Comparison of ENCODE assay signal across 26 mouse cellular contexts in the genomic region with DNA sequence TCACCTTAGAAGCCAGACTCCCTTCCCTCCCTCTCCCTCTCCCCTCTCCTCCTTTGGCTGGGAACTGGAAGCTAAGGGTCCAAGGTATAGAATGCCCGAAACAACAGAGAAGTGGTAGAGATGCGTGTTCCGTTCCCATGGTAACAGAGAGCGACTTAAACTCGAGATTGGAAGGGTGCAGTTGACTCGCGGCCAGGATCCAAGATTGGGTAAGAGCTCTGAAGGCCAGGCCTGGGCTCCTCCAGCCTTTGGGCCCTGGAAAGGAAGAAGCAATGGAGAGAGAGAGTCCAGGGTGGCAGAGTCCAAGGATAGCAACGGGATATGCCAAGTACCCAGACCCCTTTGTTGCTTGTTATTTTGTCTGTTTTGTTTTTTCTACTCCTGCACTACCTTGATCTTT. TPM values are rescaled to one million over a fixed set of nuclear protein-coding genes. Genes with fewer than 3 reads are reported as not detected.
DNase-seq lines count a peak whose midpoint lies in the region; ATAC-seq lines count a peak whose summit lies in the region.
"Had no signal": no experiment of that assay in that cellular context is flagged by ENCODE, and none has a peak within 500 bp of the region (broad histone marks: within the 10 kb centered on the region; RNA-seq: fewer than 3 reads in every experiment).

TSS of gene Erich6b (plus strand) at position 180 of the 400 bp plus-strand sequence.

- H3K4me3 ChIP-seq in forebrain, embryonic 16.5 days (replicated peaks; ENCODE audit: low read length), result no peak within 1 kb of the TSS
- H3K4me3 ChIP-seq in forebrain, embryonic 11.5 days (ENCODE audit: low read depth, low read length), result no peak within 1 kb of the TSS
- no peak within 1 kb of the TSS for H3K4me3 ChIP-seq in midbrain, embryonic 10.5 days
- H3K4me3 ChIP-seq in midbrain, embryonic 15.5 days, result no peak within 1 kb of the TSS
- H3K4me3 ChIP-seq: erythroblast, embryonic 14.5 days; megakaryocyte, embryonic 14.5 days; stomach, embryonic 15.5 days had no signal

- H3K27ac ChIP-seq in forebrain, embryonic 16.5 days (ENCODE audit: low read length), result no peak within 1 kb of the TSS
- no peak within 1 kb of the TSS for H3K27ac ChIP-seq in forebrain, embryonic 11.5 days (ENCODE audit: low read depth, low read length)
- H3K27ac ChIP-seq in midbrain, embryonic 10.5 days (replicated peaks), result peak within 1 kb of the TSS; percentile 57
- H3K27ac ChIP-seq in midbrain, embryonic 15.5 days, result no peak within 1 kb of the TSS
- H3K27ac ChIP-seq: stomach, embryonic 15.5 days had no signal

- no peaks in the 10 kb centered on the region for H3K27me3 ChIP-seq in forebrain, embryonic 16.5 days (replicated peaks; ENCODE audit: control insufficient read depth, insufficient read depth, low read length)
- no peaks in the 10 kb centered on the region for H3K27me3 ChIP-seq in forebrain, embryonic 11.5 days (ENCODE audit: control insufficient read depth, insufficient read depth, low read length)
- H3K27me3 ChIP-seq in midbrain, embryonic 10.5 days (ENCODE audit: low read depth, poor library complexity, severe bottlenecking), result no peaks in the 10 kb centered on the region
- H3K27me3 ChIP-seq in midbrain, embryonic 15.5 days (replicated peaks), result no peaks in the 10 kb centered on the region
- H3K27me3 ChIP-seq: stomach, embryonic 15.5 days had no signal

- 58% methylated on average over 8 of the region's 8 CpGs for WGBS in forebrain, embryonic 16.5 days
- whole genome bisulfite sequencing in forebrain, embryonic 11.5 days, result 83% methylated on average over 8 of the region's 8 CpGs
- 76% methylated on average over 8 of the region's 8 CpGs for WGBS in midbrain, embryonic 10.5 days
- 71% methylated on average over 8 of the region's 8 CpGs for WGBS in midbrain, embryonic 15.5 days

- peaks cover 5% of the 10 kb centered on the region for H3K4me1 ChIP-seq in forebrain, embryonic 16.5 days (replicated peaks; ENCODE audit: control insufficient read depth, insufficient read depth, low read length)
- no peaks in the 10 kb centered on the region for H3K4me1 ChIP-seq in forebrain, embryonic 11.5 days (replicated peaks; ENCODE audit: control insufficient read depth, insufficient read depth, low read length)
- H3K4me1 ChIP-seq in midbrain, embryonic 10.5 days, result peaks cover 11% of the 10 kb centered on the region
- H3K4me1 ChIP-seq in midbrain, embryonic 15.5 days, result peaks cover 3% of the 10 kb centered on the region
- H3K4me1 ChIP-seq: megakaryocyte, embryonic 14.5 days; stomach, embryonic 15.5 days had no signal

- no peaks in the 10 kb centered on the region for H3K36me3 ChIP-seq in forebrain, embryonic 16.5 days (ENCODE audit: control insufficient read depth, insufficient read depth)
- H3K36me3 ChIP-seq in forebrain, embryonic 11.5 days (ENCODE audit: control insufficient read depth, insufficient read depth, low read length), result no peaks in the 10 kb centered on the region
- H3K36me3 ChIP-seq in midbrain, embryonic 10.5 days, result no peaks in the 10 kb centered on the region
- no peaks in the 10 kb centered on the region for H3K36me3 ChIP-seq in midbrain, embryonic 15.5 days (replicated peaks)
- H3K36me3 ChIP-seq: stomach, embryonic 15.5 days had no signal

- H3K4me2 ChIP-seq in forebrain, embryonic 16.5 days (ENCODE audit: low read length), result no peak within 1 kb of the TSS
- no peak within 1 kb of the TSS for H3K4me2 ChIP-seq in forebrain, embryonic 11.5 days (ENCODE audit: low read depth, low read length, severe bottlenecking)
- no peak within 1 kb of the TSS for H3K4me2 ChIP-seq in midbrain, embryonic 15.5 days
- H3K4me2 ChIP-seq: stomach, embryonic 15.5 days had no signal

- no peak within 1 kb of the TSS for H3K9ac ChIP-seq in forebrain, embryonic 16.5 days (replicated peaks; ENCODE audit: low read depth, low read length)
- H3K9ac ChIP-seq in forebrain, embryonic 11.5 days (ENCODE audit: low read length), result no peak within 1 kb of the TSS
- no peak within 1 kb of the TSS for H3K9ac ChIP-seq in midbrain, embryonic 15.5 days
- H3K9ac ChIP-seq: liver, postnatal 0 days; stomach, embryonic 15.5 days had no signal

- no peaks in the 10 kb centered on the region for H3K9me3 ChIP-seq in forebrain, embryonic 16.5 days (ENCODE audit: control insufficient read depth, low read length)
- H3K9me3 ChIP-seq in forebrain, embryonic 11.5 days (ENCODE audit: control insufficient read depth, low read length), result no peaks in the 10 kb centered on the region
- H3K9me3 ChIP-seq in midbrain, embryonic 10.5 days (replicated peaks), result no peaks in the 10 kb centered on the region
- no peaks in the 10 kb centered on the region for H3K9me3 ChIP-seq in midbrain, embryonic 15.5 days
- H3K9me3 ChIP-seq: stomach, embryonic 15.5 days had no signal

- ATAC-seq in forebrain, embryonic 16.5 days, result peak; percentile 30; the same call in 1 of the 2 replicates
- ATAC-seq in forebrain, embryonic 11.5 days (replicated peaks; ENCODE audit: low FRiP score), result no peak
- no peak for ATAC-seq in midbrain, embryonic 15.5 days (replicated peaks)
- ATAC-seq in erythroblast, adult 5-6 weeks (replicated peaks; ENCODE audit: low FRiP score, poor library complexity, severe bottlenecking), result no peak
- ATAC-seq: liver, postnatal 0 days had no signal

- DNase-seq in forebrain, embryonic 11.5 days (ENCODE audit: low spot score), result no peak
- DNase-seq in midbrain, embryonic 10.5 days (ENCODE audit: low spot score), result no peak
- DNase-seq in R1 (ENCODE audit: low read depth, low spot score), result peak; percentile 43
- DNase-seq in adrenal gland, postnatal 14 days, result peak; percentile 63
- DNase-seq in B cell, adult 2 months, result no peak
- DNase-seq: cerebellum, adult 9-11 months; gastrocnemius, postnatal 10 days; heart, adult 18-20 months; heart, postnatal 36 days; liver, postnatal 0 days; lung, postnatal 14 days; right cerebral cortex, postnatal 25 days had no signal

RNA-seq across cellular contexts. Expression of gene Erich6b, which starts in this region (rescaled TPM):
- not detected in 2 replicates for polyA plus RNA-seq in forebrain, embryonic 16.5 days (2015; fragmentation: Nextera tagmentation; extraction: Ambion mirVana)
- polyA plus RNA-seq in forebrain, embryonic 11.5 days (2014; fragmentation: Nextera tagmentation; extraction: Ambion mirVana), result not detected in 2 replicates
- polyA plus RNA-seq in midbrain, embryonic 10.5 days (2016; fragmentation: Nextera tagmentation; extraction: Ambion mirVana), result not detected in 2 replicates
- polyA plus RNA-seq in midbrain, embryonic 15.5 days (2015; fragmentation: Nextera tagmentation; extraction: Ambion mirVana), result not detected in 2 replicates
- not detected in 2 replicates for total RNA-seq in adrenal gland, postnatal 14 days (2021)
- not detected in 2 replicates for total RNA-seq in erythroblast, adult 5-6 weeks (2015; ENCODE audit: low replicate concordance)
- not detected in 2 replicates for total RNA-seq in erythroblast, adult 5-6 weeks (2017; ENCODE audit: low replicate concordance)
- total RNA-seq: gastrocnemius, postnatal 10 days; heart, adult 18-20 months; heart, postnatal 36 days; layer of hippocampus, adult 18-20 months; layer of hippocampus, postnatal 25 days; left cerebral cortex, postnatal 14 days; liver, adult 2 months had no signal
- polyA plus RNA-seq: C2C12; cortical plate, adult 2 months; embryonic facial prominence, embryonic 11.5 days; erythroblast, embryonic 14.5 days; heart, embryonic 14.5 days; liver, adult 2 months; liver, postnatal 0 days; stomach, embryonic 15.5 days had no signal

Comparison
In these comparisons a context has a peak if more than half of its experiments do, and no peak if none do; other contexts are left out.
1. Peak in ATAC-seq in forebrain, embryonic 16.5 days; RNA of the gene not detected or under 1 TPM.
2. Peak in DNase-seq in adrenal gland, postnatal 14 days; RNA of the gene not detected or under 1 TPM.